Mouse (Mus musculus): Measurements from ENCODE around the gene Lcp1.

Lcp1 gene

GRCm38 (mm10) chr14:75279716-75280115, 148.8 kb downstream of the Lcp1 start:
- DNase-seq (ENCODE audit: extremely low spot score, low spot score) = no peak

GRCm38 (mm10) chr14:75280406-75280805, 149.5 kb downstream of the Lcp1 start:
- no peak for DNase-seq (ENCODE audit: extremely low spot score, low spot score)
